Mouse (Mus musculus) stomach, postnatal 0 days (tissue): ENCODE data around the gene Elmo1. TPM values are rescaled to one million over a fixed set of nuclear protein-coding genes. Genes with fewer than 3 reads are reported as not detected.
A peak's percentile ranks its signal among the peaks of the same experiment; 100 is the strongest.

Experiments used
- ATAC-seq: fragments of 200-750 bp; cut with Nextera tagmentation; 2 replicates; pipeline ENCODE4 v1.8.0; 2017; ENCODE audit not compliant: low FRiP score, low TSS enrichment
- DNase-seq: peaks from one replicate; pipeline ENCODE4 v3.0.0-alpha.2; 2016; ENCODE audit warnings: low spot score
- H3K27ac ChIP-seq: fragments of 300-500 bp; sonication (generic); replicated peaks from 2 replicates; pipeline ENCODE4 v1.5.1; 2014; ENCODE audit warnings: mild to moderate bottlenecking, control low read depth
- H3K27me3 ChIP-seq: fragments of 300-500 bp; sonication (generic); 2 replicates; pipeline ENCODE4 v1.6.1; 2014; ENCODE audit warnings: low read length; ENCODE audit not compliant: control insufficient read depth, insufficient read depth
- H3K36me3 ChIP-seq: fragments of 300-500 bp; sonication (generic); 2 replicates; pipeline ENCODE4 v1.6.1; 2014; ENCODE audit warnings: low read length, mixed read lengths; ENCODE audit not compliant: control insufficient read depth, insufficient read depth
- H3K4me1 ChIP-seq: fragments of 300-500 bp; sonication (generic); replicated peaks from 2 replicates; pipeline ENCODE4 v1.6.1; 2014; ENCODE audit warnings: antibody characterized with exemption; ENCODE audit not compliant: control insufficient read depth, insufficient read depth
- H3K4me2 ChIP-seq: fragments of 300-500 bp; sonication (generic); replicated peaks from 2 replicates; pipeline ENCODE4 v1.6.1; 2014; ENCODE audit warnings: low read depth, mild to moderate bottlenecking, control low read depth, moderate library complexity
- H3K4me3 ChIP-seq: fragments of 300-500 bp; sonication (generic); 2 replicates; pipeline ENCODE4 v1.5.1; 2014; ENCODE audit warnings: low read depth, low read length, control low read depth
- H3K9ac ChIP-seq: fragments of 300-500 bp; sonication (generic); 2 replicates; pipeline ENCODE4 v1.6.1; 2014; ENCODE audit warnings: mild to moderate bottlenecking, low read length, control low read depth, mixed read lengths
- H3K9me3 ChIP-seq: fragments of 300-500 bp; sonication (generic); 2 replicates; pipeline ENCODE4 v1.6.1; 2016; ENCODE audit warnings: low read length; ENCODE audit not compliant: control insufficient read depth
- CTCF ChIP-seq: IDR thresholded peaks from 2 replicates; pipeline ENCODE4 v1.5.1; 2016; ENCODE audit warnings: antibody characterized with exemption, low read depth, mild to moderate bottlenecking, moderate library complexity
- EP300 ChIP-seq: optimal IDR thresholded peaks from 2 replicates; pipeline ENCODE3; 2016; ENCODE audit warnings: antibody characterized with exemption
- WGBS: fragments of 180-500 bp; shearing (Covaris S2); extraction: QIAGEN DNeasy Blood & Tissue Kit; methylation state at CpG from one replicate; pipeline ENCODE4 v1.1.7; 2014; 5-methylcytosine and 5-hydroxymethylcytosine counted together
- polyA plus RNA-seq: library from polyadenylated mRNA; unstranded; fragments of >200 nt; fragmentation: Nextera tagmentation; extraction: Ambion mirVana; gene quantifications from 2 replicates; pipeline ENCODE4 v1.2.1, GENCODE M21; 2015

Gene Elmo1
- polyA plus RNA-seq, 1 experiment from 2014 or later, result 5.0 TPM

DNA sequence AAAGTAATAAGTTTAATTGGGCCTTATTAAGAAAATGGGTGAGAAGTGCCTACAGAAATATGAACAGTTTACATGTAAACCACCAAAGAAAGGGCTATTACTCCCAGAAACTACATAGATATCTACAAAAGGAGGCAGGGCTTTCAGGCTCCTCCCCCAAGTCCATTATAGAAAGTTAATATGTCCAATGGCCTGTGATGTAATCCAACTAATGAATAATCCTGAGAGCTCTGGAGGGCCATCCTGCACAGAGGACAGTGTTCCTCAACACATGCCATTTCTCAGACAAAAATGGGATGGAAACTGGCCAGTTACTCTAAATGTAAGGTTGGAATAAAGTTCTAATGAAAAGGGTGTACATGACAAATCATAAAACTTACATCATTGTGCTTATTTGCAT lies 373.8 kb downstream of the Elmo1 start:
- ATAC-seq (no peak), DNase-seq (no peak)
- Histone ChIP-seq H3K4me3 (no peak overlapping the region), H3K27ac (no peak overlapping the region), H3K9me3 (no peaks in the 10 kb centered on the region), H3K4me1 (no peaks in the 10 kb centered on the region), H3K27me3 (no peaks in the 10 kb centered on the region), H3K4me2 (no peak overlapping the region), H3K9ac (no peak overlapping the region), H3K36me3 (no peaks in the 10 kb centered on the region)
- TF ChIP-seq EP300 (no peak), CTCF (no peak)

DNA sequence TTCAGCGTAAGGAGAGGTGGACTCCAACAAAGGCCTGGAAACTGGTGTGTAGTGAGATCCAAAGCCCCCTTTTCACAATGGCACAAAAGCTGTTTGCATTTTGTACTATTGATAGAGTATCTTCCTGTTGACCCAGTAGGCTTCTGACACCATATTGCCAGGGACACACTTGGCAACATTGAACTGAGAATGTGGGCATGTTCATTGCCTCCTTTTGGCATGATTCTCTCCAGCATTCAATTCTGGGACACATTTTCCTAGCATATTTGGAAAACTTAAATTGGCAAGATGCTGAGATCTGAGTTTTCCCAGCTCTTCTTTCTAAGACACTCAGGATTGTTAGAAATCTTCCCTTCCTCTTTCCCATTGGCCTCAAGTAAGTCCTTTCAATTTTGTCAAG lies 377.0 kb downstream of the Elmo1 start:
- WGBS, result 97% methylated on average over 1 of the region's 1 CpGs

DNA sequence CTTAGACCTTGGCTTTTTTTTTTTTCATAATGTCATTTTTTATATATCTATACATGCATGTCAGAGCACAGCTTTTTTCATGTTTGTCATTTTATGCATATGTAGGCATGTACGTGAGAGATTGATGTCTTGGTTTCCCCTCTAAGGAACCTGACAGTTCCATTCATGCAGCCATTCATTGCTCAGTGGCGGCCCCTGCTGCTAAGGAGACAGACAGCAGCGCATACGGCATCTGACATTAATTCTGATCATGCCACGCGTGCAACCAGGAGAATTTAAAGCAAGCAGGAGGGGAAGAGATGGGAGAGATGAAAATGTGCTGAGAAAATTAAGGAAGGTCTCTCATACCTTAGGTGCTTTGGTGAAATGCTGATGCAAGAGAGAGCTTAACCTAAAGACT lies 381.3 kb downstream of the Elmo1 start:
- Histone ChIP-seq H3K27ac (no peak overlapping the region), H3K36me3 (no peaks in the 10 kb centered on the region), H3K4me1 (no peaks in the 10 kb centered on the region), H3K27me3 (no peaks in the 10 kb centered on the region), H3K9ac (no peak overlapping the region), H3K9me3 (no peaks in the 10 kb centered on the region), H3K4me3 (no peak overlapping the region), H3K4me2 (no peak overlapping the region)
- ATAC-seq (no peak), DNase-seq (peak; percentile 63)
- WGBS, result 8% methylated on average over 6 of the region's 6 CpGs
- TF ChIP-seq CTCF, result peak; percentile 89
- TF ChIP-seq EP300, result no peak

More for the DNA sequence above, 377.0 kb downstream of the Elmo1 start:
- Histone ChIP-seq H3K4me3 (no peak overlapping the region), H3K4me2 (no peak overlapping the region), H3K36me3 (no peaks in the 10 kb centered on the region), H3K4me1 (no peaks in the 10 kb centered on the region), H3K9ac (no peak overlapping the region), H3K27ac (no peak overlapping the region), H3K27me3 (no peaks in the 10 kb centered on the region), H3K9me3 (no peaks in the 10 kb centered on the region)
- ATAC-seq, result no peak
- DNase-seq, result no peak
- no peak for TF ChIP-seq CTCF
- no peak for TF ChIP-seq EP300

DNA sequence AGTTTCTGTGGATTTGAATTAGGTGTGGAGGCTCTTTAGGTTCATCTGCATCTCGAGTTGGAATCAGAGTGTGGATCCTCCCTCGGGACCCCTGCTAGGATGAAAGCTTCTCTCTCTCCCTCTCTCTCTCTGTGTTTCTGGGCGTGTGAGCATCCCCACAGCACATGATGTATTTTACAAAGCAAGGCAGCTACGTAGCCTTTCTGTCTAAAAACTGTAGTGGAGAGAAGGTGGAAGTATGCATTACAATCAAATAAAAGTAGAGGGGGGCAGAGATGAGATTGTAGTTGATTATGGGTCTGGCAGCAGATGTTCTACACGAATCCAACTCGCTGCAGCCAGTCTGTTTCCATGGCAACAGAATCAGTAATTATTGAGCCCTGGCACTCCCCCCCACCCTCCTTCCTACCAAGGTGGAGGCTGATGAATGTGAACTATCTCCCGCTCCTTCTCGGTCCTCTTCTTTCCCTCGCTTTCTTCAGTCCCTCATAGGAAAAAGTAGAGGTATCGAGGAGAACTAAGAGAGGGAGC lies 382.0 kb downstream of the Elmo1 start:
- Histone ChIP-seq H3K9ac (no peak overlapping the region), H3K4me2 (no peak overlapping the region), H3K4me3 (no peak overlapping the region), H3K36me3 (no peaks in the 10 kb centered on the region), H3K27ac (no peak overlapping the region), H3K9me3 (no peaks in the 10 kb centered on the region), H3K27me3 (no peaks in the 10 kb centered on the region), H3K4me1 (no peaks in the 10 kb centered on the region)
- TF ChIP-seq CTCF, result no peak
- TF ChIP-seq EP300, result no peak
- DNase-seq (no peak), ATAC-seq (no peak)
- 56% methylated on average over 10 of the region's 10 CpGs for WGBS

DNA sequence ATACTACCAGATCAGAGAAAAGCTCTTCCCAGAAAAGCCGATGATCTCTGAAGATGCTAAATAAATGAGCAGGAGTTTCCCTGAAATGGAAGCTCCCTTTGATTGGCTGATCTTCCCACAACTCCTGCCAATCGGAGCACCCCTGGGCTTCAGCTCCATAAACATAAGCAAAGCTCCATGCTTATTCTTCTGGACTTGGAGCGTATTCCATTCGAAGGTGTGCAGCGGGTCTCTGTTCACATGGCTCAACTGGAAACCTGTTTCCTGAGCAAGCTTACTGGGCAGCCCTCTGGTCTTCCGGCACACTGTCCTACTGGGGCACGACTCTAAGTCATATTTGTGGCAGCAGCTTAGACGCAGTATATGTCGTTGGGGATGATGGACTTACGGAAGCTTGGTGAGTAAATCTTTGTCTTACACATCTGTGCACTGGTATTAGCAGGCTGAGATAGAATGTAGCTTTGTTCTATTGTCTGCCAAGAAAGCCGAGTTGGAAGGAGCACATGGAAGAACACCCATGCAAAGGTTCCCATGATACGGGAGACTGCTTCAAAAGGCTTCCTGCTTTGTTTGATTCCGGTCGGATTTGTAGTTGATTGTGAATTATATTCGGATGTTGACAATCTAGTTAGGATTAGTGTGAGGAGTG lies 382.6 kb downstream of the Elmo1 start:
- DNase-seq (no peak), ATAC-seq (no peak)
- Histone ChIP-seq H3K9ac (no peak overlapping the region), H3K4me2 (no peak overlapping the region), H3K27me3 (no peaks in the 10 kb centered on the region), H3K9me3 (no peaks in the 10 kb centered on the region), H3K36me3 (no peaks in the 10 kb centered on the region), H3K27ac (no peak overlapping the region), H3K4me1 (no peaks in the 10 kb centered on the region), H3K4me3 (no peak overlapping the region)
- TF ChIP-seq CTCF, result no peak
- no peak for TF ChIP-seq EP300
- 74% methylated on average over 15 of the region's 15 CpGs for WGBS

DNA sequence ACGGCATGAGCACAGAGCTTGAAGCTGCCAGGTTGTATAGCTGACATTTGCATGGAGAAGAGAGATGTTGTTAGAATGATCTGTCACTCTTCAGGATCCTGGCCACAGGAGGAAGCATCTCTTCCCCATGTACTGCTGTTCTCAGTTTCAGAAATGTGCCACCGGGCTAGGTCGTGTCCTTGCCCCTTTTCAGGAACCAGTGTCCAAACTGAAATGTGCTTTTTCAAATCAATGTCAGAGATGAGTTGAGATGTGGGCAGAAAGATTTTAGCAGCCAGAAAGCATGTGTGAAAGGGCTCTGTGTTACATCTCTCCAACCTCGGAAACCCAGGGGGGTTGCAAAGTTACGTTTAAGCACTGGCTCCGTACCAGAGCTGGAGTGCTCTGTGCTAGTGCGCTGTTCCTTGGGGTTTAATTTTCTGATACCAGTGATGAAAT lies 383.3 kb downstream of the Elmo1 start:
- H3K27me3 ChIP-seq, result no peaks in the 10 kb centered on the region
- DNase-seq (no peak), ATAC-seq (no peak)
- H3K9ac ChIP-seq, result no peak overlapping the region
- 78% methylated on average over 7 of the region's 7 CpGs for WGBS
- no peaks in the 10 kb centered on the region for H3K9me3 ChIP-seq
- no peak overlapping the region for H3K4me2 ChIP-seq
- no peak overlapping the region for H3K27ac ChIP-seq
- H3K4me3 ChIP-seq, result no peak overlapping the region
- no peaks in the 10 kb centered on the region for H3K36me3 ChIP-seq
- TF ChIP-seq CTCF (no peak), EP300 (no peak)
- no peaks in the 10 kb centered on the region for H3K4me1 ChIP-seq
